8 mouse cellular contexts compared by ENCODE assay signal in the genomic region with DNA sequence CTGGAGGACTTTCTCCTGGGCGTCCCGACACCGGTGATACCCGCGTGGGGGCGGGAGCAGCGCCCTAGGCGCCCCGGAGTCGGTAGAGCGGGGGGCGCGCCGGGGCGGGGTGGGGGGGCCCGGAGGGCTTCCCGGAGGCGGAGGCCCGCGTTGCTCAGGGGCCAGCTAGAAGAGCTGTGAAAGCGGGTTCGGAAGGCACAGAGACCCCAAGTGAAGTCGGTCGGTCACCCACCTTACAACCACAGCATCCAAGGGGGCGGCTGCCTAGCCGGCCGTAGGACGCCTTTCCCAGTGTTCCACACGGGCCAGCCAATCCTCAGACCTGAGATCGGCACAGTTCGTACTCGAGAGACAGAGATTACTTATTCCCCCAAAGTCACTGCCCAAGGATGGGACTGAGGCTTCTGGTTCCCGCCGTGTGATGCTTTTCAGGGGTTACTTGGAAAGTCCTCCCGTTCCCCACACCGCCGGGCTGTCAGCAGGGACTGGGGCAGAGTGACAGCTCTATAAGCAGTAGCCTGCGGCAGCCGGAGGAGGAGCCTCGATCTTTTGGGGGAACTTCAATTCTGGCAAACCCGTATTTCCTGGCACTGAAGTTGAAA. TPM values are rescaled to one million over a fixed set of nuclear protein-coding genes. Genes with fewer than 3 reads are reported as not detected.
A peak's percentile ranks its signal among the peaks of the same experiment; 100 is the strongest.
DNase-seq lines count a peak whose midpoint lies in the region; ATAC-seq and TF ChIP-seq lines count a peak whose summit lies in the region.

No protein-coding gene starts in this region.

- no peaks in the 10 kb centered on the region for H3K27me3 ChIP-seq in erythroblast, embryonic 14.5 days (ENCODE audit: control insufficient read depth)
- no peaks in the 10 kb centered on the region for H3K27me3 ChIP-seq in heart, embryonic 15.5 days
- H3K27me3 ChIP-seq in liver, embryonic 16.5 days (ENCODE audit: control insufficient read depth, insufficient read depth, low read depth, low read length), result no peaks in the 10 kb centered on the region
- H3K27me3 ChIP-seq in neural tube, embryonic 11.5 days (ENCODE audit: control insufficient read depth, insufficient read depth, low read length), result no peaks in the 10 kb centered on the region
- no peaks in the 10 kb centered on the region for H3K27me3 ChIP-seq in stomach, postnatal 0 days (ENCODE audit: control insufficient read depth, insufficient read depth, low read length)

- peak overlapping the region; percentile 91 for H3K27ac ChIP-seq in brown adipose tissue, adult 24 weeks (replicated peaks; ENCODE audit: low read depth, low read length)
- peak overlapping the region; percentile 96 for H3K27ac ChIP-seq in heart, embryonic 15.5 days
- H3K27ac ChIP-seq in liver, embryonic 16.5 days (ENCODE audit: low read length), result peak overlapping the region; percentile 88
- peak overlapping the region; percentile 86 for H3K27ac ChIP-seq in neural tube, embryonic 11.5 days (ENCODE audit: low read depth, low read length)
- H3K27ac ChIP-seq in stomach, postnatal 0 days (replicated peaks), result peak overlapping the region; percentile 96

- H3K4me3 ChIP-seq in brown adipose tissue, adult 24 weeks (ENCODE audit: insufficient read depth, low read depth, low read length), result peak overlapping the region; percentile 94
- H3K4me3 ChIP-seq in erythroblast, embryonic 14.5 days (replicated peaks), result peak overlapping the region; percentile 91
- H3K4me3 ChIP-seq in heart, embryonic 15.5 days, result peak overlapping the region; percentile 94
- peak overlapping the region; percentile 91 for H3K4me3 ChIP-seq in liver, embryonic 16.5 days (ENCODE audit: low read depth, low read length)
- H3K4me3 ChIP-seq in neural tube, embryonic 11.5 days (ENCODE audit: low read depth, low read length), result peak overlapping the region; percentile 95
- H3K4me3 ChIP-seq in stomach, postnatal 0 days (ENCODE audit: low read depth, low read length), result peak overlapping the region; percentile 95

- no peak for TF ChIP-seq EP300 in stomach, postnatal 0 days (optimal IDR thresholded peaks at IDR 0.05)

- H3K4me2 ChIP-seq in heart, embryonic 15.5 days, result peak overlapping the region; percentile 62
- H3K4me2 ChIP-seq in liver, embryonic 16.5 days (ENCODE audit: low read depth, low read length), result peak overlapping the region; percentile 88
- peak overlapping the region; percentile 68 for H3K4me2 ChIP-seq in neural tube, embryonic 11.5 days (ENCODE audit: low read depth)
- H3K4me2 ChIP-seq in stomach, postnatal 0 days (replicated peaks; ENCODE audit: low read depth), result peak overlapping the region; percentile 78

- H3K36me3 ChIP-seq in erythroblast, embryonic 14.5 days (ENCODE audit: control insufficient read depth), result peaks cover 26% of the 10 kb centered on the region
- H3K36me3 ChIP-seq in heart, embryonic 15.5 days, result peaks cover 18% of the 10 kb centered on the region
- peaks cover 6% of the 10 kb centered on the region for H3K36me3 ChIP-seq in liver, embryonic 16.5 days (ENCODE audit: control insufficient read depth, insufficient read depth)
- 0 out of 2 replicates have a peak, but pooled peaks cover 4% of the 10 kb centered on the region for H3K36me3 ChIP-seq in neural tube, embryonic 11.5 days (ENCODE audit: control insufficient read depth, insufficient read depth, low read length)
- H3K36me3 ChIP-seq in stomach, postnatal 0 days (ENCODE audit: control insufficient read depth, insufficient read depth, low read length), result peaks cover under 1% of the 10 kb centered on the region; the same call in 1 of the 2 replicates

- H3K9ac ChIP-seq in heart, embryonic 15.5 days, result peak overlapping the region; percentile 99
- peak overlapping the region; percentile 94 for H3K9ac ChIP-seq in liver, embryonic 16.5 days (ENCODE audit: low read depth, low read length)
- H3K9ac ChIP-seq in neural tube, embryonic 11.5 days (ENCODE audit: low read length), result peak overlapping the region; percentile 96
- peak overlapping the region; percentile 94 for H3K9ac ChIP-seq in stomach, postnatal 0 days (ENCODE audit: low read length)

- H3K9me3 ChIP-seq in erythroblast, embryonic 14.5 days (ENCODE audit: control insufficient read depth, low read length), result no peaks in the 10 kb centered on the region
- H3K9me3 ChIP-seq in heart, embryonic 15.5 days (replicated peaks), result no peaks in the 10 kb centered on the region
- no peaks in the 10 kb centered on the region for H3K9me3 ChIP-seq in liver, embryonic 16.5 days (replicated peaks; ENCODE audit: control insufficient read depth, low read length)
- H3K9me3 ChIP-seq in neural tube, embryonic 11.5 days (ENCODE audit: control insufficient read depth, low read length), result no peaks in the 10 kb centered on the region
- H3K9me3 ChIP-seq in stomach, postnatal 0 days (ENCODE audit: control insufficient read depth, low read length), result no peaks in the 10 kb centered on the region

- peak; percentile 75 for DNase-seq in CD4-positive, CD25-positive, alpha-beta regulatory T cell, adult 2 months (ENCODE audit: low read depth, low spot score)
- peak; percentile 65 for DNase-seq in kidney, postnatal 14 days
- DNase-seq in neural tube, embryonic 11.5 days (ENCODE audit: low spot score), result peak; percentile 75
- DNase-seq in stomach, postnatal 0 days (ENCODE audit: low spot score), result peak; percentile 60

- ATAC-seq in heart, embryonic 15.5 days (replicated peaks; ENCODE audit: insufficient number of reproducible peaks, insufficient read depth, low FRiP score, low read depth), result peak; percentile 28; the same call in 1 of the 2 replicates
- ATAC-seq in liver, embryonic 16.5 days (ENCODE audit: low read depth), result peak; percentile 22
- peak; percentile 51 for ATAC-seq in neural tube, embryonic 11.5 days (ENCODE audit: insufficient read depth, low FRiP score, low TSS enrichment)
- peak; percentile 22; the same call in 1 of the 2 replicates for ATAC-seq in stomach, postnatal 0 days (ENCODE audit: low FRiP score, low TSS enrichment)

- no peak for TF ChIP-seq CTCF in stomach, postnatal 0 days (IDR thresholded peaks at IDR 0.05; ENCODE audit: low read depth)

- H3K4me1 ChIP-seq in brown adipose tissue, adult 24 weeks (ENCODE audit: control insufficient read depth, insufficient read depth, insufficient read length, low read length), result peaks cover 13% of the 10 kb centered on the region; the same call in 1 of the 2 replicates
- H3K4me1 ChIP-seq in erythroblast, embryonic 14.5 days (ENCODE audit: control insufficient read depth), result peaks cover 26% of the 10 kb centered on the region
- peaks cover 18% of the 10 kb centered on the region for H3K4me1 ChIP-seq in heart, embryonic 15.5 days (replicated peaks)
- H3K4me1 ChIP-seq in liver, embryonic 16.5 days (ENCODE audit: control insufficient read depth, low read depth, low read length), result peaks cover 14% of the 10 kb centered on the region
- H3K4me1 ChIP-seq in neural tube, embryonic 11.5 days (ENCODE audit: control insufficient read depth, insufficient read depth, low read length), result peaks cover 10% of the 10 kb centered on the region
- H3K4me1 ChIP-seq in stomach, postnatal 0 days (replicated peaks; ENCODE audit: control insufficient read depth, insufficient read depth), result peaks cover 6% of the 10 kb centered on the region

- WGBS in heart, embryonic 15.5 days, result under 1% methylated on average over 41 of the region's 41 CpGs
- WGBS in liver, embryonic 16.5 days (ENCODE audit: insufficient replicate concordance), result under 1% methylated on average over 32 of the region's 41 CpGs
- 1% methylated on average over 38 of the region's 41 CpGs for WGBS in neural tube, embryonic 11.5 days
- WGBS in stomach, postnatal 0 days, result under 1% methylated on average over 36 of the region's 41 CpGs

RNA-seq across cellular contexts. Expression of a gene that starts 0.8 kb away (rescaled TPM):
- polyA plus RNA-seq in brown adipose tissue, adult 24 weeks (2012; ENCODE audit: insufficient read depth, insufficient read length, missing spikeins), result 6.7 and 8.6 TPM in 2 replicates
- 0.40 and 1.1 TPM in 2 replicates for polyA plus RNA-seq in erythroblast, embryonic 14.5 days (2012)
- polyA plus RNA-seq in heart, embryonic 15.5 days (2015; fragmentation: Nextera tagmentation; extraction: Ambion mirVana), result 27.5 and 34.6 TPM in 2 replicates
- 16.7 and 17.9 TPM in 2 replicates for polyA plus RNA-seq in liver, embryonic 16.5 days (2015; fragmentation: Nextera tagmentation; extraction: Ambion mirVana)
- 71.1 and 74.0 TPM in 2 replicates for polyA plus RNA-seq in neural tube, embryonic 11.5 days (2014; fragmentation: Nextera tagmentation; extraction: Ambion mirVana)
- 18.6 and 18.8 TPM in 2 replicates for polyA plus RNA-seq in stomach, postnatal 0 days (2015; fragmentation: Nextera tagmentation; extraction: Ambion mirVana)

RNA-seq across cellular contexts. Expression of a gene that starts 29.9 kb away (rescaled TPM):
- 13.1 and 14.9 TPM in 2 replicates for polyA plus RNA-seq in brown adipose tissue, adult 24 weeks (2012; ENCODE audit: insufficient read depth, insufficient read length, missing spikeins)
- polyA plus RNA-seq in erythroblast, embryonic 14.5 days (2012), result 0.02 TPM in 1 of 2 replicates, not detected in the other
- 9.3 and 10.6 TPM in 2 replicates for polyA plus RNA-seq in heart, embryonic 15.5 days (2015; fragmentation: Nextera tagmentation; extraction: Ambion mirVana)
- polyA plus RNA-seq in liver, embryonic 16.5 days (2015; fragmentation: Nextera tagmentation; extraction: Ambion mirVana), result 0.89 and 0.95 TPM in 2 replicates
- 41.5 and 43.3 TPM in 2 replicates for polyA plus RNA-seq in neural tube, embryonic 11.5 days (2014; fragmentation: Nextera tagmentation; extraction: Ambion mirVana)
- 4.0 and 4.1 TPM in 2 replicates for polyA plus RNA-seq in stomach, postnatal 0 days (2015; fragmentation: Nextera tagmentation; extraction: Ambion mirVana)

Comparison
In these comparisons a context has a peak if more than half of its experiments do, and no peak if none do; other contexts are left out.
1. Peak in every context shown above with its lines: DNase-seq, ATAC-seq, H3K4me3 ChIP-seq and H3K27ac ChIP-seq.